Mouse (Mus musculus): ENCODE results near the gene Stim2.

The Stim2 gene

GRCm38 (mm10) chr5:54049145-54049733, 50.9 kb downstream of the Stim2 start:
- DNase-seq (ENCODE audit: low spot score): no peak

- DNase-seq (ENCODE audit: low spot score): no peak
Observed at GRCm38 (mm10) chr5:54049940-54050339, 51.6 kb downstream of the Stim2 start.

- no peak for DNase-seq (ENCODE audit: low spot score)
Observed at GRCm38 (mm10) chr5:54051056-54051455, 52.8 kb downstream of the Stim2 start.

- no peak for DNase-seq (ENCODE audit: low spot score)
Observed at GRCm38 (mm10) chr5:54052205-54052604, 53.9 kb downstream of the Stim2 start.

GRCm38 (mm10) chr5:54053673-54054366, 55.5 kb downstream of the Stim2 start:
- DNase-seq (ENCODE audit: low spot score): peak; percentile 23

- no peak for DNase-seq (ENCODE audit: low spot score)
Observed at GRCm38 (mm10) chr5:54056266-54056665, 58.0 kb downstream of the Stim2 start.

- no peak for DNase-seq (ENCODE audit: low spot score)
Observed at GRCm38 (mm10) chr5:54059998-54060397, 61.7 kb downstream of the Stim2 start.

- DNase-seq (ENCODE audit: low spot score): peak; percentile 57
Observed at GRCm38 (mm10) chr5:54062079-54062478, 63.8 kb downstream of the Stim2 start.

- DNase-seq (ENCODE audit: low spot score): no peak
Observed at GRCm38 (mm10) chr5:54067591-54067990, 69.3 kb downstream of the Stim2 start.

GRCm38 (mm10) chr5:54070549-54070948, 72.2 kb downstream of the Stim2 start:
- no peak for DNase-seq (ENCODE audit: low spot score)

GRCm38 (mm10) chr5:54071288-54071687, 73.0 kb downstream of the Stim2 start:
- no peak for DNase-seq (ENCODE audit: low spot score)

GRCm38 (mm10) chr5:54071705-54072104, 73.4 kb downstream of the Stim2 start:
- DNase-seq (ENCODE audit: low spot score): no peak

- DNase-seq (ENCODE audit: low spot score): peak; percentile 37
Observed at GRCm38 (mm10) chr5:54073291-54073690, 75.0 kb downstream of the Stim2 start.

- DNase-seq (ENCODE audit: low spot score): no peak
Observed at GRCm38 (mm10) chr5:54079997-54080396, 81.7 kb downstream of the Stim2 start.

GRCm38 (mm10) chr5:54087912-54088311, 89.6 kb downstream of the Stim2 start:
- no peak for DNase-seq (ENCODE audit: low spot score)

GRCm38 (mm10) chr5:54098219-54098618, 99.9 kb downstream of the Stim2 start:
- DNase-seq (ENCODE audit: low spot score): no peak

GRCm38 (mm10) chr5:54100916-54101315, 102.6 kb downstream of the Stim2 start:
- peak; percentile 71 for DNase-seq (ENCODE audit: low spot score)

- no peak for DNase-seq (ENCODE audit: low spot score)
Observed at GRCm38 (mm10) chr5:54101318-54101717, 103.0 kb downstream of the Stim2 start.

GRCm38 (mm10) chr5:54101960-54102359, 103.7 kb downstream of the Stim2 start:
- DNase-seq (ENCODE audit: low spot score): no peak

GRCm38 (mm10) chr5:54106669-54107068, 108.4 kb downstream of the Stim2 start:
- no peak for DNase-seq (ENCODE audit: low spot score)

GRCm38 (mm10) chr5:54107069-54107468, 108.8 kb downstream of the Stim2 start:
- DNase-seq (ENCODE audit: low spot score): no peak

- no peak for DNase-seq (ENCODE audit: low spot score)
Observed at GRCm38 (mm10) chr5:54109096-54109495, 110.8 kb downstream of the Stim2 start.

GRCm38 (mm10) chr5:54110789-54111188, 112.5 kb downstream of the Stim2 start:
- no peak for DNase-seq (ENCODE audit: low spot score)

GRCm38 (mm10) chr5:54113284-54113683, 115.0 kb downstream of the Stim2 start:
- DNase-seq (ENCODE audit: low spot score): peak; percentile 75

All from layer of hippocampus, adult 11-12 months (tissue).